Mouse (Mus musculus): ENCODE results near the gene Chrnb1. TPM values are rescaled to one million over a fixed set of nuclear protein-coding genes. Genes with fewer than 3 reads are reported as not detected.

Chrnb1 gene
- polyA plus RNA-seq, 1 experiment from 2014 or later = 1.4 TPM

DNA sequence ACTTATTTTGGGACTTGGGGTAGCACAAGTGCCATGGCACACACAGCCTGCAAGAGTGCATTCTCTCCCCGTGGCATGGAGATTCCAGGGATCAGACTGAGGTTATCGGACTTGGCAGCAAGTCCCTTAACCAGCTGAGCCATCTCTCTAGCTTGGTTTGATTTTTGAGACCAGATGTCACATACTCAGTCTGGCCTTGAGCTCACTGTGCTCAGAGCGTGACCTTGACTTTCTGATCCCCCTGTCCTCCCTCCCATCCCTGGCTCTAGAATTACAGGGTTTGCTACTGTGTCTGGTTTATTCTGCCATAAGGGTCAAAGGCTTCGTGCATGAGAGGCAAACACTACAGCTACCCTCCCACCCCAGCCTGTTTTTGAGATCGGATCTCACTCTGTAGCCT, 6.3 kb downstream of the Chrnb1 start:
- H3K9ac ChIP-seq (ENCODE audit: low read depth, low read length) = no peak overlapping the region

GRCm38 (mm10) chr11:69787306-69787705, 8.4 kb downstream of the Chrnb1 start:
- H3K4me2 ChIP-seq = no peak overlapping the region
- no peaks in the 10 kb centered on the region for H3K36me3 ChIP-seq (ENCODE audit: control insufficient read depth, insufficient read depth, low read length)
- H3K9me3 ChIP-seq (ENCODE audit: control insufficient read depth, low read length) = no peaks in the 10 kb centered on the region
- no peak overlapping the region for H3K9ac ChIP-seq (ENCODE audit: low read depth, low read length)
- ATAC-seq (replicated peaks; ENCODE audit: low FRiP score) (no peak), DNase-seq (ENCODE audit: low spot score) (no peak)
- WGBS = 81% methylated on average over 5 of the region's 5 CpGs
- 0 out of 2 replicates have a peak, but pooled peaks cover 4% of the 10 kb centered on the region for H3K27me3 ChIP-seq (replicated peaks; ENCODE audit: control insufficient read depth, insufficient read depth, low read length)
- no peak overlapping the region for H3K27ac ChIP-seq (ENCODE audit: low read depth, low read length)
- no peak overlapping the region for H3K4me3 ChIP-seq (ENCODE audit: low read depth, low read length)
- peaks cover 10% of the 10 kb centered on the region for H3K4me1 ChIP-seq (replicated peaks; ENCODE audit: control insufficient read depth, insufficient read depth, low read length)

More for the DNA sequence above, 6.3 kb downstream of the Chrnb1 start:
- H3K27me3 ChIP-seq (replicated peaks; ENCODE audit: control insufficient read depth, insufficient read depth, low read length) = 0 out of 2 replicates have a peak, but pooled peaks cover 2% of the 10 kb centered on the region
- ATAC-seq (replicated peaks; ENCODE audit: low FRiP score) = no peak
- H3K27ac ChIP-seq (ENCODE audit: low read depth, low read length) = no peak overlapping the region
- H3K4me1 ChIP-seq (replicated peaks; ENCODE audit: control insufficient read depth, insufficient read depth, low read length) = peaks cover 9% of the 10 kb centered on the region
- no peak overlapping the region for H3K4me2 ChIP-seq
- no peak overlapping the region for H3K4me3 ChIP-seq (ENCODE audit: low read depth, low read length)
- H3K36me3 ChIP-seq (ENCODE audit: control insufficient read depth, insufficient read depth, low read length) = no peaks in the 10 kb centered on the region
- DNase-seq (ENCODE audit: low spot score) = no peak
- H3K9me3 ChIP-seq (ENCODE audit: control insufficient read depth, low read length) = no peaks in the 10 kb centered on the region
- 58% methylated on average over 5 of the region's 5 CpGs for WGBS

DNA sequence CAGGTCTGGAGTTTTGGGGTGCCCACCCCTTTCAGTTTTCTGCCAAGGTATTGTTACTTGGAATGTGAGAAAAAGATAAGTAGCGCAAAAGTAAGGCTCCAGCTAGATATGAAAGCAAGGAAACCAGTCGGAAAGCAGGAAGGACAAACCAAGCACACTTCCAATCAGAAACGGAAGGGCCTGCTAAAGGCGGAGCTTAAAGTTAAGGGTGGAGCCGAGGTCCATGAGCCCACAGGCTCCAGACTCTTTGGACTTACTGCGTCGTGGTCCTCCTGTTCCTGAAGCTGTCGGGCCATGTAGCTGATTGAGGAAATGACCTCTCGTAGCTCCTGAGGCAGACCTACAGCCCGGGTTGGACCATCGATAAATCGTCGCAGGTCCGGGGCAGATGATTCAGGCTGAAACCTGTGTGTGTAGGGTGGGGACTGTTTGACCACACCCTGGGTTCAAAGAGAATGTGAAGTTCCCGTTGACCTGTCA, 10.9 kb downstream of the Chrnb1 start:
- 15% methylated on average over 15 of the region's 15 CpGs for WGBS
- DNase-seq (ENCODE audit: low spot score) (no peak), ATAC-seq (replicated peaks; ENCODE audit: low FRiP score) (peak; percentile 82)

DNA sequence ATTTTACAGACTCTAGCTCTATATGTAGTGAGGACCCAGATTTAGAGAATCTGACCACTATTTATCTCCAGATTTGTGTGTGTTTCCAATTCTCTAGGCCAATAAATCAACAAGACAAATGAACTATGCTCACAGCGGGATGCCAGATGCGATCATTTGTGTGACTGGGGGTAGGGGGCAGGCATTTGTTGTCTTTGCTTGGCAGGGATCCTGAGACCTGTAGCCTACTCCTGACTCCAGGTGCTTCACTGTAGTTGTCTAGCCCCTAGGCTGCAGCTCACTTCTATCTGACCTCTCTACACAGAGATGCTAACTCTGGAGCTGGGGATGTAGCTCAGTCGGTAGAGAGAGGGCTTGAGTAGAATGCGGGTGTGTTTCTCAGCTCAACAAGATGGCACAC, 13.9 kb downstream of the Chrnb1 start:
- no peak overlapping the region for H3K27ac ChIP-seq (ENCODE audit: low read depth, low read length)
- DNase-seq (ENCODE audit: low spot score) (no peak), ATAC-seq (replicated peaks; ENCODE audit: low FRiP score) (no peak)
- no peak overlapping the region for H3K9ac ChIP-seq (ENCODE audit: low read depth, low read length)
- no peak overlapping the region for H3K4me3 ChIP-seq (ENCODE audit: low read depth, low read length)
- peaks cover 36% of the 10 kb centered on the region for H3K27me3 ChIP-seq (replicated peaks; ENCODE audit: control insufficient read depth, insufficient read depth, low read length)
- no peaks in the 10 kb centered on the region for H3K36me3 ChIP-seq (ENCODE audit: control insufficient read depth, insufficient read depth, low read length)
- WGBS = 39% methylated on average over 4 of the region's 4 CpGs
- H3K9me3 ChIP-seq (ENCODE audit: control insufficient read depth, low read length) = no peaks in the 10 kb centered on the region
- H3K4me2 ChIP-seq = no peak overlapping the region
- H3K4me1 ChIP-seq (replicated peaks; ENCODE audit: control insufficient read depth, insufficient read depth, low read length) = peaks cover 10% of the 10 kb centered on the region

More for the DNA sequence above, 10.9 kb downstream of the Chrnb1 start:
- peak overlapping the region; percentile 36 for H3K4me3 ChIP-seq (ENCODE audit: low read depth, low read length)
- H3K36me3 ChIP-seq (ENCODE audit: control insufficient read depth, insufficient read depth, low read length) = no peaks in the 10 kb centered on the region
- peaks cover 16% of the 10 kb centered on the region; the same call in 1 of the 2 replicates for H3K27me3 ChIP-seq (replicated peaks; ENCODE audit: control insufficient read depth, insufficient read depth, low read length)
- H3K9ac ChIP-seq (ENCODE audit: low read depth, low read length) = peak overlapping the region; percentile 59
- peaks cover 10% of the 10 kb centered on the region for H3K4me1 ChIP-seq (replicated peaks; ENCODE audit: control insufficient read depth, insufficient read depth, low read length)
- peak overlapping the region; percentile 62 for H3K4me2 ChIP-seq
- peak overlapping the region; percentile 23; the same call in 1 of the 2 replicates for H3K27ac ChIP-seq (ENCODE audit: low read depth, low read length)
- no peaks in the 10 kb centered on the region for H3K9me3 ChIP-seq (ENCODE audit: control insufficient read depth, low read length)

- H3K4me2 ChIP-seq = no peak overlapping the region
- no peak overlapping the region for H3K9ac ChIP-seq (ENCODE audit: low read depth, low read length)
- peak; percentile 28 for DNase-seq (ENCODE audit: low spot score)
- no peaks in the 10 kb centered on the region for H3K4me1 ChIP-seq (replicated peaks; ENCODE audit: control insufficient read depth, insufficient read depth, low read length)
- no peak for ATAC-seq (replicated peaks; ENCODE audit: low FRiP score)
- H3K4me3 ChIP-seq (ENCODE audit: low read depth, low read length) = no peak overlapping the region
- H3K36me3 ChIP-seq (ENCODE audit: control insufficient read depth, insufficient read depth, low read length) = no peaks in the 10 kb centered on the region
- peaks cover 47% of the 10 kb centered on the region for H3K27me3 ChIP-seq (replicated peaks; ENCODE audit: control insufficient read depth, insufficient read depth, low read length)
- 48% methylated on average over 7 of the region's 7 CpGs for WGBS
- H3K27ac ChIP-seq (ENCODE audit: low read depth, low read length) = no peak overlapping the region
- H3K9me3 ChIP-seq (ENCODE audit: control insufficient read depth, low read length) = no peaks in the 10 kb centered on the region
Measured at GRCm38 (mm10) chr11:69778985-69779384, 16.8 kb downstream of the Chrnb1 start.

GRCm38 (mm10) chr11:69778258-69778982, 17.3 kb downstream of the Chrnb1 start:
- Histone ChIP-seq H3K4me2 (no peak overlapping the region), H3K9me3 (ENCODE audit: control insufficient read depth, low read length) (no peaks in the 10 kb centered on the region), H3K27me3 (replicated peaks; ENCODE audit: control insufficient read depth, insufficient read depth, low read length) (peaks cover 47% of the 10 kb centered on the region), H3K9ac (ENCODE audit: low read depth, low read length) (no peak overlapping the region), H3K4me3 (ENCODE audit: low read depth, low read length) (no peak overlapping the region), H3K36me3 (ENCODE audit: control insufficient read depth, insufficient read depth, low read length) (no peaks in the 10 kb centered on the region), H3K4me1 (replicated peaks; ENCODE audit: control insufficient read depth, insufficient read depth, low read length) (no peaks in the 10 kb centered on the region), H3K27ac (ENCODE audit: low read depth, low read length) (no peak overlapping the region)
- ATAC-seq (replicated peaks; ENCODE audit: low FRiP score) (no peak), DNase-seq (ENCODE audit: low spot score) (peak; percentile 30)
- 65% methylated on average over 23 of the region's 23 CpGs for WGBS

- peaks cover 47% of the 10 kb centered on the region for H3K27me3 ChIP-seq (replicated peaks; ENCODE audit: control insufficient read depth, insufficient read depth, low read length)
- DNase-seq (ENCODE audit: low spot score) = peak; percentile 32
- 51% methylated on average over 26 of the region's 26 CpGs for WGBS
Measured at GRCm38 (mm10) chr11:69777504-69778257, 18.1 kb downstream of the Chrnb1 start.

GRCm38 (mm10) chr11:69776488-69776887, 19.3 kb downstream of the Chrnb1 start:
- Histone ChIP-seq H3K9ac (ENCODE audit: low read depth, low read length) (no peak overlapping the region), H3K27ac (ENCODE audit: low read depth, low read length) (no peak overlapping the region), H3K36me3 (ENCODE audit: control insufficient read depth, insufficient read depth, low read length) (no peaks in the 10 kb centered on the region), H3K9me3 (ENCODE audit: control insufficient read depth, low read length) (no peaks in the 10 kb centered on the region), H3K4me2 (no peak overlapping the region), H3K27me3 (replicated peaks; ENCODE audit: control insufficient read depth, insufficient read depth, low read length) (peaks cover 42% of the 10 kb centered on the region), H3K4me1 (replicated peaks; ENCODE audit: control insufficient read depth, insufficient read depth, low read length) (no peaks in the 10 kb centered on the region), H3K4me3 (ENCODE audit: low read depth, low read length) (no peak overlapping the region)
- DNase-seq (ENCODE audit: low spot score) (peak; percentile 29), ATAC-seq (replicated peaks; ENCODE audit: low FRiP score) (no peak)
- WGBS = 79% methylated on average over 20 of the region's 20 CpGs

More at GRCm38 (mm10) chr11:69777504-69778257, 18.1 kb downstream of the Chrnb1 start:
- no peak overlapping the region for H3K27ac ChIP-seq (ENCODE audit: low read depth, low read length)
- no peaks in the 10 kb centered on the region for H3K36me3 ChIP-seq (ENCODE audit: control insufficient read depth, insufficient read depth, low read length)
- no peak overlapping the region for H3K9ac ChIP-seq (ENCODE audit: low read depth, low read length)
- H3K4me1 ChIP-seq (replicated peaks; ENCODE audit: control insufficient read depth, insufficient read depth, low read length) = no peaks in the 10 kb centered on the region
- ATAC-seq (replicated peaks; ENCODE audit: low FRiP score) = no peak
- H3K4me3 ChIP-seq (ENCODE audit: low read depth, low read length) = no peak overlapping the region
- H3K9me3 ChIP-seq (ENCODE audit: control insufficient read depth, low read length) = no peaks in the 10 kb centered on the region
- no peak overlapping the region for H3K4me2 ChIP-seq
